Mouse (Mus musculus) MEL (cell line): ENCODE results near the gene Elk3. TPM values are rescaled to one million over a fixed set of nuclear protein-coding genes. Genes with fewer than 3 reads are reported as not detected.

Source experiments
- DNase-seq: peaks from one replicate; pipeline ENCODE4 v3.0.0; 2011; ENCODE audit warnings: low read depth, low spot score
- H3K27ac ChIP-seq: 2 replicates; pipeline ENCODE4 v1.5.1; 2012; ENCODE audit warnings: low read depth, mild to moderate bottlenecking, control low read depth, low read length, moderate library complexity; ENCODE audit not compliant: control insufficient read depth
- H3K27me3 ChIP-seq, 2 experiments: fragments of 150-350 bp in 1 of 2; sonication (generic) in 1 of 2; 2 replicates each; pipeline ENCODE4 v1.6.1; 2012; ENCODE audit warnings: low read length in 2 of 2, mild to moderate bottlenecking in 2 of 2, improper control_type of control experiment in 1 of 2, moderate library complexity in 1 of 2; ENCODE audit not compliant: insufficient read depth in 2 of 2, control insufficient read depth in 1 of 2
- H3K36me3 ChIP-seq, 2 experiments: 2 replicates each; pipeline ENCODE4 v1.6.1; 2012 to 2014; ENCODE audit warnings: low read length in 2 of 2, improper control_type of control experiment in 1 of 2, inconsistent platforms in 1 of 2, mild to moderate bottlenecking in 1 of 2; ENCODE audit not compliant: insufficient read depth in 2 of 2, control insufficient read depth in 1 of 2
- H3K4me1 ChIP-seq, 2 experiments: fragments of 150-350 bp in 1 of 2; sonication (generic) in 1 of 2; 2 replicates each; pipeline ENCODE4 v1.6.1; 2012; ENCODE audit warnings: low read length in 2 of 2, improper control_type of control experiment in 1 of 2, mild to moderate bottlenecking in 1 of 2; ENCODE audit not compliant: insufficient read depth in 2 of 2, control insufficient read depth in 1 of 2
- H3K4me3 ChIP-seq, 2 experiments: fragments of 150-350 bp in 1 of 2; sonication (generic) in 1 of 2; 2 replicates each; pipeline ENCODE4 v1.5.1; 2012; ENCODE audit warnings: low read depth in 2 of 2, low read length in 2 of 2, mild to moderate bottlenecking in 2 of 2, moderate library complexity in 2 of 2, control low read depth in 1 of 2, improper control_type of control experiment in 1 of 2; ENCODE audit not compliant: control insufficient read depth in 1 of 2, insufficient read depth in 1 of 2
- H3K79me2 ChIP-seq: 2 replicates; pipeline ENCODE4 v1.6.1; 2012; ENCODE audit warnings: mild to moderate bottlenecking, low read length, moderate library complexity; ENCODE audit not compliant: control insufficient read depth, poor library complexity, insufficient read depth
- H3K9ac ChIP-seq: 2 replicates; pipeline ENCODE4 v1.6.1; 2012; ENCODE audit warnings: low read depth, mild to moderate bottlenecking, control low read depth, low read length, moderate library complexity; ENCODE audit not compliant: control insufficient read depth, poor library complexity, severe bottlenecking
- H3K9me3 ChIP-seq: fragments of 150-350 bp; sonication (generic); replicated peaks from 2 replicates; pipeline ENCODE4 v1.6.1; 2012; ENCODE audit warnings: mild to moderate bottlenecking, low read length, improper control_type of control experiment, moderate library complexity; ENCODE audit not compliant: insufficient read depth
- E2F4 ChIP-seq: IDR thresholded peaks from 2 replicates; pipeline ENCODE4 v1.6.1; 2011; ENCODE audit warnings: low read depth, low read length, improper control_type of control experiment, borderline replicate concordance
- EP300 ChIP-seq, 2 experiments: IDR thresholded peaks; 2 replicates each; pipeline ENCODE4 v1.6.1; 2011; ENCODE audit warnings: improper control_type of control experiment in 2 of 2, low read length in 2 of 2, low read depth in 1 of 2, mild to moderate bottlenecking in 1 of 2
- GABPA ChIP-seq: IDR thresholded peaks from 2 replicates; pipeline ENCODE4 v1.6.1; 2012; ENCODE audit warnings: low read depth, mild to moderate bottlenecking, inconsistent platforms, low read length, improper control_type of control experiment, moderate library complexity
- GATA1 ChIP-seq: IDR thresholded peaks from 2 replicates; pipeline ENCODE4 v1.6.1; 2011; ENCODE audit warnings: low read depth, low read length, improper control_type of control experiment
- HCFC1 ChIP-seq: IDR thresholded peaks from 2 replicates; pipeline ENCODE4 v1.6.1; 2012; ENCODE audit warnings: low read depth, mild to moderate bottlenecking, inconsistent platforms, low read length, improper control_type of control experiment, moderate library complexity
- KAT2A ChIP-seq: conservative IDR thresholded peaks from 2 replicates; pipeline ENCODE4 v1.6.1; 2012; ENCODE audit warnings: low read depth, low read length, improper control_type of control experiment, inconsistent platforms
- MAX ChIP-seq: IDR thresholded peaks from 2 replicates; pipeline ENCODE4 v1.6.1; 2011; ENCODE audit warnings: low read length, improper control_type of control experiment
- MAZ ChIP-seq: IDR thresholded peaks from 2 replicates; pipeline ENCODE4 v1.6.1; 2012; ENCODE audit warnings: low read depth, mild to moderate bottlenecking, inconsistent platforms, low read length, improper control_type of control experiment
- NELFE ChIP-seq: IDR thresholded peaks from 2 replicates; pipeline ENCODE4 v1.6.1; 2011; ENCODE audit warnings: low read depth, low read length, improper control_type of control experiment
- NRF1 ChIP-seq: IDR thresholded peaks from 2 replicates; pipeline ENCODE4 v1.6.1; 2014; ENCODE audit warnings: low read depth, mild to moderate bottlenecking, inconsistent platforms, low read length, improper control_type of control experiment, moderate library complexity; ENCODE audit not compliant: poor library complexity, insufficient read depth, severe bottlenecking
- POLR2AphosphoS2 ChIP-seq: IDR thresholded peaks from 2 replicates; pipeline ENCODE4 v1.6.1; 2011; ENCODE audit warnings: low read length, improper control_type of control experiment
- POLR2AphosphoS5 ChIP-seq: IDR thresholded peaks from 2 replicates; pipeline ENCODE4 v1.6.1; 2012; ENCODE audit warnings: low read depth, borderline replicate concordance, mild to moderate bottlenecking, inconsistent platforms, low read length, moderate library complexity, mixed read lengths
- RAD21 ChIP-seq: IDR thresholded peaks from 2 replicates; pipeline ENCODE4 v1.6.1; 2011; ENCODE audit warnings: mild to moderate bottlenecking, low read depth, low read length, improper control_type of control experiment
- RCOR1 ChIP-seq: IDR thresholded peaks from 2 replicates; pipeline ENCODE4 v1.6.1; 2012; ENCODE audit warnings: low read depth, mild to moderate bottlenecking, inconsistent platforms, low read length, improper control_type of control experiment
- SIN3A ChIP-seq: IDR thresholded peaks from 2 replicates; pipeline ENCODE4 v1.6.1; 2012; ENCODE audit warnings: low read length, improper control_type of control experiment, inconsistent platforms
- TCF12 ChIP-seq: IDR thresholded peaks from 2 replicates; pipeline ENCODE4 v1.6.1; 2014; ENCODE audit warnings: low read depth, mild to moderate bottlenecking, inconsistent platforms, low read length, improper control_type of control experiment, moderate library complexity
- ZC3H11A ChIP-seq: IDR thresholded peaks from 2 replicates; pipeline ENCODE4 v1.6.1; 2012; ENCODE audit warnings: low read depth, mild to moderate bottlenecking, inconsistent platforms, low read length, improper control_type of control experiment
- ZNF384 ChIP-seq: IDR thresholded peaks from 2 replicates; pipeline ENCODE4 v1.6.1; 2012; ENCODE audit warnings: low read depth, mild to moderate bottlenecking, inconsistent platforms, low read length, improper control_type of control experiment
- polyA plus RNA-seq, 2 experiments: library from polyadenylated mRNA; stranded (reverse) in 1 of 2; unstranded in 1 of 2; fragments of >175 nt in 1 of 2; fragments of >200 nt in 1 of 2; gene quantifications; 2 replicates each; pipeline versions ENCODE4 v1.2.1 to v1.2.4; 2012; ENCODE audit warnings: low replicate concordance in 2 of 2, low read depth in 1 of 2; ENCODE audit not compliant: insufficient read length in 2 of 2, insufficient read depth in 1 of 2, missing spikeins in 1 of 2
- total RNA-seq: library from RNA; depleted of rRNA; stranded (reverse); fragments of 300-350 nt; gene quantifications from 2 replicates; pipeline ENCODE4 v1.2.3, GENCODE M21; 2012

Gene Elk3
- total and polyA plus RNA-seq, 3 experiments, result 1.0 to 6.3 TPM; not detected in 1

DNA sequence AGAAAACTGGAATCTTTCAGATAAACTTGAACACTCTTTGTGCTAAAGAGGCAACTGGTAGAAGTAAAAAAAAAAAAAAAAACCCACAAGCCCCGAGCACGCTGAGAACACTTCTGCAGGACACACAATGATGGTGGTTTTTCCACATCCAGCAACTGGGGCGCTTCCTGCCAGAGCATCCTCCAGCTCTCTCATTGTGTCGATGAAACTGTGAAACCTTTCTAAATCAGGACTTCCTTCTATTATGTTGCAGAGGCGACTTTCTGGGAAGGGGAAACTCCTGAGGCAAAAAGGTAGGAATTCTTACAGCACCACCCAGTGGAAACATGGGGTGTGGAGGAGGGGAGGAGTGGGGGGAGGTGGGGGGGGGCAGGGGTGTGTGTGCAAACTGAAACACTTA is 13.2 kb downstream of the Elk3 start:
- TF ChIP-seq EP300 (IDR thresholded peaks at IDR 0.05; ENCODE audit: low read depth in 1 of 2, low read length in 2 of 2) (no peak), MAZ (no peak), KAT2A (no peak), ZNF384 (no peak), NELFE (no peak), SIN3A (no peak), GATA1 (no peak), E2F4 (no peak), HCFC1 (no peak), MAX (no peak)
- H3K79me2 ChIP-seq, result no peaks in the 10 kb centered on the region
- H3K4me1 ChIP-seq, result no peaks in the 10 kb centered on the region
- no peaks in the 10 kb centered on the region for H3K9me3 ChIP-seq
- no peak for DNase-seq
- no peak overlapping the region for H3K27ac ChIP-seq
- no peak overlapping the region for H3K4me3 ChIP-seq
- no peaks in the 10 kb centered on the region for H3K36me3 ChIP-seq
- no peak overlapping the region for H3K9ac ChIP-seq
- no peaks in the 10 kb centered on the region for H3K27me3 ChIP-seq

DNA sequence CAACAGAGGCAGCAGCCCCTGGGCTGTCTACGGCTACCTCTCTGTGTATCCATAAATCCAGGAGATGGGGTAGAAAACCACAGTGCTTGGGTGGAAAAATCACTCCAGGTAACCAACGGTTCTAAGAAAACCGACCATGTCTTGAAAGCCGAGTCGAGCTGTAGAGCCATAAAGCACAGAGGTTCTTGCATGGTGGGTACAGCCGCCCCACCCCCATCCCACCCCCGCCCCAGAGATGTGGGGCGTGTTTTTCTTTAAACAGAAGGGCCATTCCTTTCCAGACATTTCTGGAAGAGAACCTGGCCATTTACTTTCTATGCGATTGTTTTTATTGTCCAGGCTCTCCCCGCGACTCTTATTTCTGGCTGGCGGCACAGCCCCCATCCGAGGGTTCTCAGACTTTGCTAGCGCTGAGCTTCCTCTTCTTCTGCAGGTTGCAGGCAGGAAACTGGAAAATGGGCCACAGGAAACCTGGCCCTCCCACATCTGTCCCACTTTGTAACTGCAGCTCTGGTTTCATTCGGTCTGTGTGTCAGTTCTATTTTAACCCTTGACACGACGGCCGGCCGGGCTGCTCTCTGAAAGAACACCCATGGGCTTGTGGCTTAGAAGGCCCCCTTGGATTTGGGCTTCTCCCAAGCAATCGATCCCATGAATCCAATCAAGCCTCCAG is 16.3 kb downstream of the Elk3 start:
- Histone ChIP-seq H3K79me2 (no peaks in the 10 kb centered on the region), H3K4me1 (peaks cover 0 to 5% of the 10 kb centered on the region in 2 experiments; a peak in 2 of 4 replicates), H3K4me3 (no peak overlapping the region), H3K27me3 (no peaks in the 10 kb centered on the region), H3K9me3 (no peaks in the 10 kb centered on the region), H3K36me3 (peaks cover 0 to 2% of the 10 kb centered on the region in 2 experiments; a peak in 1 of 4 replicates), H3K27ac (no peak overlapping the region), H3K9ac (no peak overlapping the region)
- TF ChIP-seq HCFC1 (no peak), TCF12 (no peak), NRF1 (no peak), RAD21 (no peak), MAZ (no peak), ZC3H11A (no peak), GABPA (no peak), RCOR1 (no peak), POLR2AphosphoS2 (no peak), POLR2AphosphoS5 (no peak)
- DNase-seq, result no peak
